Mouse (Mus musculus) lung, postnatal 36 days (tissue): ENCODE measurements around the gene Gprc6a.

ENCODE experiments used
- DNase-seq: peaks from one replicate; pipeline ENCODE4 v3.0.0; 2022; ENCODE audit warnings: mixed read lengths

The Gprc6a gene

GRCm38 (mm10) chr10:51631411-51632136, at the start of gene Gprc6a:
Gprc6a (minus strand) TSS chr10:51631461.
- peak; percentile 26 for DNase-seq

GRCm38 (mm10) chr10:51678251-51678639, 47.0 kb upstream of the Gprc6a start:
- no peak for DNase-seq

- DNase-seq, result peak; percentile 3
Measured at GRCm38 (mm10) chr10:51677548-51678250, 46.4 kb upstream of the Gprc6a start, which contains the start of gene Rfx6. Rfx6 (plus strand) TSS chr10:51677756.

- no peak for DNase-seq
Measured at GRCm38 (mm10) chr10:51672082-51672779, 41.0 kb upstream of the Gprc6a start.

- no peak for DNase-seq
Measured at GRCm38 (mm10) chr10:51671583-51671982, 40.3 kb upstream of the Gprc6a start.

- DNase-seq, result peak; percentile 9
Measured at GRCm38 (mm10) chr10:51669334-51669733, 38.1 kb upstream of the Gprc6a start.

- no peak for DNase-seq
Measured at GRCm38 (mm10) chr10:51657324-51657723, 26.1 kb upstream of the Gprc6a start.

- no peak for DNase-seq
Measured at GRCm38 (mm10) chr10:51649506-51650221, 18.4 kb upstream of the Gprc6a start.

- no peak for DNase-seq
Measured at GRCm38 (mm10) chr10:51621193-51621592, 10.1 kb downstream of the Gprc6a start.

- no peak for DNase-seq
Measured at GRCm38 (mm10) chr10:51620126-51620525, 11.1 kb downstream of the Gprc6a start.

- DNase-seq, result no peak
Measured at GRCm38 (mm10) chr10:51618538-51618937, 12.7 kb downstream of the Gprc6a start.

GRCm38 (mm10) chr10:51614826-51615590, 16.3 kb downstream of the Gprc6a start:
- DNase-seq, result no peak

GRCm38 (mm10) chr10:51613421-51613820, 17.8 kb downstream of the Gprc6a start:
- no peak for DNase-seq

GRCm38 (mm10) chr10:51611969-51612682, 19.1 kb downstream of the Gprc6a start:
- peak; percentile 4 for DNase-seq

- no peak for DNase-seq
Measured at GRCm38 (mm10) chr10:51609741-51610425, 21.4 kb downstream of the Gprc6a start.

GRCm38 (mm10) chr10:51596928-51597635, 34.2 kb downstream of the Gprc6a start:
- DNase-seq, result peak; percentile 47

GRCm38 (mm10) chr10:51595001-51595931, 36.0 kb downstream of the Gprc6a start:
- DNase-seq, result peak; percentile 82

- DNase-seq, result no peak
Measured at GRCm38 (mm10) chr10:51591574-51591973, 39.7 kb downstream of the Gprc6a start.

- peak; percentile 4 for DNase-seq
Measured at GRCm38 (mm10) chr10:51590139-51590574, 41.1 kb downstream of the Gprc6a start, which contains the start of gene Fam162b. Fam162b (minus strand) TSS chr10:51590517.
